Mouse (Mus musculus) heart, postnatal 0 days (tissue): Measurements from ENCODE around the gene Mgat4a. TPM values are rescaled to one million over a fixed set of nuclear protein-coding genes. Genes with fewer than 3 reads are reported as not detected.
A peak's percentile ranks its signal among the peaks of the same experiment; 100 is the strongest.

Experiments used
- ATAC-seq: fragments of 200-750 bp; cut with Nextera tagmentation; 2 replicates; pipeline ENCODE4 v1.8.0; 2017; ENCODE audit warnings: low read depth, moderate number of reproducible peaks, moderate library complexity; ENCODE audit not compliant: insufficient read depth
- DNase-seq: peaks from one replicate; pipeline ENCODE4 v3.0.0-alpha.2; 2016; ENCODE audit warnings: low spot score
- H3K27ac ChIP-seq: fragments of 300-500 bp; sonication (generic); 2 replicates; pipeline ENCODE4 v1.5.1; 2014; ENCODE audit warnings: low read depth, mild to moderate bottlenecking
- H3K27me3 ChIP-seq: fragments of 300-500 bp; sonication (generic); 2 replicates; pipeline ENCODE4 v1.6.1; 2014; ENCODE audit warnings: low read length, mixed read lengths; ENCODE audit not compliant: control insufficient read depth, insufficient read depth
- H3K36me3 ChIP-seq: fragments of 300-500 bp; sonication (generic); replicated peaks from 2 replicates; pipeline ENCODE4 v1.6.1; 2014; ENCODE audit warnings: low read length, mixed read lengths; ENCODE audit not compliant: control insufficient read depth, insufficient read depth
- H3K4me1 ChIP-seq: fragments of 300-500 bp; sonication (generic); 2 replicates; pipeline ENCODE4 v1.6.1; 2014; ENCODE audit warnings: antibody characterized with exemption; ENCODE audit not compliant: control insufficient read depth, insufficient read depth
- H3K4me2 ChIP-seq: fragments of 300-500 bp; sonication (generic); 2 replicates; pipeline ENCODE4 v1.6.1; 2014; ENCODE audit warnings: low read depth, mild to moderate bottlenecking, low read length, moderate library complexity
- H3K4me3 ChIP-seq: fragments of 300-500 bp; sonication (generic); 2 replicates; pipeline ENCODE4 v1.5.1; 2014; ENCODE audit warnings: low read depth, low read length
- H3K9ac ChIP-seq: fragments of 300-500 bp; sonication (generic); replicated peaks from 2 replicates; pipeline ENCODE4 v1.6.1; 2014; ENCODE audit warnings: low read depth, low read length, mixed read lengths
- H3K9me3 ChIP-seq: fragments of 300-500 bp; sonication (generic); replicated peaks from 2 replicates; pipeline ENCODE4 v1.6.1; 2016; ENCODE audit warnings: low read length; ENCODE audit not compliant: control insufficient read depth
- CTCF ChIP-seq: IDR thresholded peaks from 2 replicates; pipeline ENCODE4 v1.5.1; 2016; ENCODE audit warnings: antibody characterized with exemption, control low read depth, low read depth
- EP300 ChIP-seq: IDR thresholded peaks from 2 replicates; pipeline ENCODE4 v1.6.1; 2016; ENCODE audit warnings: antibody characterized with exemption, low read depth
- WGBS: fragments of 180-500 bp; shearing (Covaris S2); extraction: QIAGEN DNeasy Blood & Tissue Kit; methylation state at CpG from one replicate; pipeline ENCODE4 v1.1.7; 2014; 5-methylcytosine and 5-hydroxymethylcytosine counted together
- polyA plus RNA-seq: library from polyadenylated mRNA; unstranded; fragments of >200 nt; fragmentation: Nextera tagmentation; extraction: Ambion mirVana; gene quantifications from 2 replicates; pipeline ENCODE4 v1.2.1, GENCODE M21; 2015
- total RNA-seq: library from RNA; depleted of rRNA; stranded (reverse); fragments of >200 nt; gene quantifications from 2 replicates; pipeline ENCODE4 v1.2.3, GENCODE M21; 2014; ENCODE audit warnings: low replicate concordance

The Mgat4a gene
- total and polyA plus RNA-seq, 2 experiments from 2014 or later = 4.4 to 7.3 TPM

DNA sequence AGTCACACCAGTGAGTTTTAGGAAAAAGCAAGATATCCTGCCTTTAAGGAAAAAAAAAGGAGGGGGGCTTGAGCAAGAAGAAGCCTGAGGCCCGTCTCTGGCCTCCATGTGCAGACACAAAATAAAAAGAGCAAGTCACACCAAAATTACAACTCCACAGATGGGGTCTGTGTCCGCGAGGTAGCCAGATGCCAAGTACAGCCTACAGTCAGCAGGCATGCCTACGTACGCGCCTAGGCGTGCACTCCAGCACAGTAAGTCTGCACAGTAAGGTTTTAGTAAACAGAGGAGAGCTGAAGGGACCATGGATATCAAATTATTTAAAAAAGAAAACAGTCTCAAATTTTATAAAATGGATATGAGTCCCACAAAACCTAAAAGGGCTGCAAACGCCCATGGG lies 89.5 kb downstream of the Mgat4a start:
- no peak overlapping the region for H3K4me2 ChIP-seq
- no peaks in the 10 kb centered on the region for H3K9me3 ChIP-seq
- no peak for ATAC-seq

DNA sequence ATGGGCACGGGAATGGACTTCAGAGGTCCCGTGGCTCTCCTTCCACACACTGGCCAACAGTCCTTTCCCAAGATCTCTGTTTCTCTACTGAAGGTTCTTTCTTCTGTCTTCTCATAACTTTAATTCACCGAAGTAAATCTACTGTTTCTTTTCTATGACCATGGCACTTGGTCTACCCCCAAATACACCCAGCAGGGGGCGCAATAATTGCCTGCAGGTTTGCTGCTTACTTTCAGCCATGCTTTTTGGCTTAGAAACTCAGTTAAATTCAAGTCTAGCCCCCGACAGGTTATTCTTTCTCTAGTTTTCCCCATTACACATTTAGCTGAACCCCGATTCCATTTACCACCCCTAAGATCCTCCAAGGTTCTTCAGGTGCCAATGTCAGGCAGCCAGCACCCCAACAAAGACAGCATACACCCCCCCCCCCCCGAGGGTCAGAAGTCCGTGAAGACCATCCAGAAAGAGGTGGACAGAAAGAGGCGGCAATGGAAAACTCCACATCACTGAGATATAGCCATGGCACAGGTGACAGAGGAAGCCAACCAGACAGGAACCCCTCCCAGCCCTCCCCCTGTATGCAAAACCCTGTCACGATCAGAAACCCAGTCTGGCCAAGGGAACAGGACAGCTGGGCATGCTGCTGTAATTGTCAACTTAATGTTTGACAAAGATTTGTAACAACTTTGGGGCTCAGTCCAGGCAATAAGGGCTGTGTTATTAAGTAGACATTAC lies 92.3 kb downstream of the Mgat4a start:
- no peak for ATAC-seq
- H3K9ac ChIP-seq = no peak overlapping the region
- no peak overlapping the region for H3K27ac ChIP-seq
- peaks cover 33% of the 10 kb centered on the region for H3K36me3 ChIP-seq
- TF ChIP-seq EP300 (no peak), CTCF (peak; percentile 52)
- no peaks in the 10 kb centered on the region for H3K27me3 ChIP-seq
- WGBS = 74% methylated on average over 10 of the region's 10 CpGs
- no peaks in the 10 kb centered on the region for H3K9me3 ChIP-seq
- DNase-seq = no peak
- H3K4me1 ChIP-seq = no peaks in the 10 kb centered on the region
- H3K4me3 ChIP-seq = no peak overlapping the region
- H3K4me2 ChIP-seq = no peak overlapping the region

More for the DNA sequence above, 89.5 kb downstream of the Mgat4a start:
- TF ChIP-seq EP300 (no peak), CTCF (no peak)
- H3K27ac ChIP-seq = no peak overlapping the region
- peaks cover 18% of the 10 kb centered on the region; the same call in 1 of the 2 replicates for H3K36me3 ChIP-seq
- H3K4me1 ChIP-seq = no peaks in the 10 kb centered on the region
- no peak overlapping the region for H3K4me3 ChIP-seq
- H3K27me3 ChIP-seq = no peaks in the 10 kb centered on the region
- 82% methylated on average over 8 of the region's 8 CpGs for WGBS
- H3K9ac ChIP-seq = no peak overlapping the region
- no peak for DNase-seq

DNA sequence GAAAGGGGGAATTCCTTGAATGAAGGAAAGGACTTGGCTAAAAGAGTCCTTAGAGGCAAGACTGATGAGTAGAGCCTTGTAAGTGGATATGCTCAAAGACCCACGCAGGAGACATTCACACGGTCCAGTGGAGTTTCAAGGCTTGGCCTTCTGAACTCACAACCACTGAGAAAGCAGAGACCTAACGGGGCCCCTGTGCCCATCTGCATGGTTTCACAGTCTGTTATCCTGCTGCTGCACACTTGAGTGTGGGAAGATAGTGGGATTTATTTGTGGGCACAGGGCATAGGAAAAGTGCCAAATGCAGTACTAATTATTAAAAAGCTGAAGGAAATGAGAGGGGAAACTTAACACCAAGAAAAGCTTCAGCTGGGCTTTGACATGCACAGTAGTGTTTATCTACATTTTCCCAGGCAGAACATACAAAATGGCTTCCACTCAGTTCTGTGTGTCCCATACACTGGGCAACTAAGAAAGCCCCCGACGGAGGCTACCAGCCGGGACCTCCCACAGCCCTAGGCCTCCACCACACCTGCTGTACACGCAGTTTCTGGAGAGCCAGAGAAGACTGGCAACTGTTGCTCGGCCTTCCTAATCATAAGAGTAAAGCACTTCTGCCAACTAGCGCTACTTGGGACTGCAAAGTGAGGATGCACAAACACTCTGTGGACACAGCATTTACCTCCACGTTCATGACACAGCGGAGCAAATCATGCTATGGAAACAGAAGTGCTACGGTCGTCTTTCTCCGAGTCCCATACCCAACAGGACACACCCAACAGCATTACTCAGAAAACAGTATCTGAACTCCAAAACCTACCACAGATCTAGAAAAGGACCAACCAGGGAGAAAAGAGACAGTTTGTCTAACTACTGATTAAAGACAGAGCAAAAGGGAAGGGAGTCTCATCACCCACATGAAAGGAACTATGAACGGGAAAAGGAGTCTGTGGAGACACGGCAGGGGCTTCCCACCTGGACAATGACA lies 97.7 kb downstream of the Mgat4a start:
- ATAC-seq (no peak), DNase-seq (no peak)
- TF ChIP-seq CTCF (no peak), EP300 (no peak)
- peaks cover 51% of the 10 kb centered on the region for H3K36me3 ChIP-seq
- 86% methylated on average over 16 of the region's 16 CpGs for WGBS
- no peak overlapping the region for H3K4me3 ChIP-seq
- H3K27ac ChIP-seq = no peak overlapping the region
- no peaks in the 10 kb centered on the region for H3K27me3 ChIP-seq
- H3K9me3 ChIP-seq = no peaks in the 10 kb centered on the region
- H3K4me1 ChIP-seq = no peaks in the 10 kb centered on the region
- no peak overlapping the region for H3K4me2 ChIP-seq
- H3K9ac ChIP-seq = no peak overlapping the region

DNA sequence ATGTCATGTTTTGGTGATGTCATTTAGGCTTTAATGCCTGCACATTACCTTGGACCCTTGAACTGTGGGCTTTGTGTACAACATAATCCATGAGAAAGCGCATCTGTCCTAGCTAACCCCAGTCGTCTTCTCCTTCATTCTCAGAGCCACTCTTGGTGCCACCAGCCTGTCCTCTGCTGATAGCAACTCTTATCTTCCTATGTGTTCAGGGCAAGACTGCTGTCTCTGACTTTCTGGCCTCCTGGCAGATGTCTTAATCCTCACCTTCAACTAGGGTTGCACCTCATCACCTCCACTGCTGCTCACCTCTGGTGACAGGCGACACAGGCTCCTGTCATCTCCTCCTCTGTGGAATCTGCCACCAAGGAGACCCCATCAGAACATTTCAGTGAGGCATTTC lies 104.4 kb downstream of the Mgat4a start:
- TF ChIP-seq CTCF = no peak
- no peak for TF ChIP-seq EP300
- Histone ChIP-seq H3K36me3 (peaks cover 81% of the 10 kb centered on the region), H3K4me1 (no peaks in the 10 kb centered on the region), H3K9ac (no peak overlapping the region), H3K9me3 (no peaks in the 10 kb centered on the region), H3K4me3 (no peak overlapping the region), H3K27ac (no peak overlapping the region), H3K27me3 (no peaks in the 10 kb centered on the region), H3K4me2 (no peak overlapping the region)
- WGBS = 66% methylated on average over 3 of the region's 3 CpGs
- DNase-seq = no peak
- no peak for ATAC-seq

GRCm38 (mm10) chr1:37430297-37430840 lies 110.4 kb downstream of the Mgat4a start:
- Histone ChIP-seq H3K9ac (peak overlapping the region; percentile 91), H3K27ac (peak overlapping the region; percentile 87), H3K27me3 (no peaks in the 10 kb centered on the region), H3K4me3 (peak overlapping the region; percentile 93), H3K9me3 (no peaks in the 10 kb centered on the region), H3K4me1 (peaks cover 15% of the 10 kb centered on the region), H3K36me3 (peaks cover 57% of the 10 kb centered on the region), H3K4me2 (peak overlapping the region; percentile 86)
- ATAC-seq (peak; percentile 25), DNase-seq (no peak)
- TF ChIP-seq EP300 (no peak), CTCF (no peak)
- WGBS = 2% methylated on average over 40 of the region's 40 CpGs
